Mouse (Mus musculus) adrenal gland (tissue): ENCODE data around the gene Prcd.

ENCODE experiments used
- intact Hi-C: fragments of 180-260 bp; cut with DNase I; formaldehyde crosslinking; loops from one replicate; pipeline ENCODE4 v1.15.1; 2025

Gene Prcd

DNA sequence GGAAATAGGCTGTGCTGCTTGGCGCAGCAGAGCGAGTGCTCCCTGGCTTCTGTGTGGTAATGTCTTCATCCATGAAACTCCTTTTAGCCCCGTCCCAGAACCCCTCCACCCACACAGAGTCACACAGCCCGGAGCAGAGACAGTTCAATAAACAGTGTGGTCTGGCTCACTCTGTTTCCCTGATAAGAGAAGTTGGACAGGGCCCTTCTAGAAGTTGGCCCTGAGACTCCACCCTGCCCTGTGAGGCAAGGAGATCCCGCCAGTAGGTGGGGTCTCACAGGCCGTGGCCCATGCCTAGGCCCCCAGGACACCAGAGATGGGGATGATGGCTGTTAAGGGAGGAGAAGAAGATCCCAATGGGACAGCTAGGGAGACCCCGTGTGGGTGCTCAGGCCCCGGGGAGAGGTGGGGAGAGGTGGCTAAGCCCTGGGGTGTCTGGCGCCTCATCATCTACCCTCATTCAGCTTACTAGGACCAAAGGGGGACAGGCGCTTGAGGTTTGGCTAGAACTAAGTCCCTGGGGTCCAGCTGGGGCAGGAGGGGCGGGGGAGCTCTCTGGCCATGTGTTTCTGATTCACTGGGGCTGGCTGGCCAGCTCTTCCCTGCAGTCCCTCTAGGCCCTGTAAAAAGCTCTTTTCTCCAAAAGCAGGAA lies 5.9 kb upstream of the Prcd start:
- intact Hi-C loops = no loop called here

GRCm38 (mm10) chr11:116648213-116648921 lies 5.0 kb upstream of the Prcd start:
- intact Hi-C loops = no loop called here

GRCm38 (mm10) chr11:116648976-116649375 lies 4.4 kb upstream of the Prcd start:
- intact Hi-C loops = no loop called here

DNA sequence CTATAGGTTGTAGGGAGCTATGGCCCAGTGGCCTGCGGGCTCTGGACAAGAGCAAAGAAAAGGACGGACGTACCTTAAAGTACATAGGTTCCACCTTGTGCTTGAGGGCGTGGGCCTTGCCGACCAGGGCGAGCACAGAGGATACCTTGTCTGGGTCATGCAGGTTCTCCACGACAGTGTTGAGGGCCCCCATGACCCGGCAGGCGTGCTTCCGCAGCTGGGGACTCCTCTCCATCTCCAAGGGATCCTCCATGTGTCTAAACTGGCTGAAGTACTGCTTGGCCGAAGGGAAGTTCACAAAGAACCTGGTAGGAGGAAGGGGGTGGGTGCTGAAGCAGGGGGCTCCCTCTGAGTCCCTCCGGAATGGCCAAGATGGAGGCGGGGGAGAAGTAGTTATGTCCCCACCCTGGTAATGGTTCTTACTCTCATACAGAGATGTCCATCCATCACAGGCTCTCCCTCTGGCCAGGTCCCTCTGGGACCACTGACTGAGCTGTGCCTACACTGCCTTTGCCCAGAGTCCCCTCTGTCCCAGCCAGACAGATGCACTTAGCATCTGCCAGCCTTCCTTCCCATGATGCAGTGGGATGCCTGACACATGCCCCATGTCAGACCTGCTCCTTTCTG lies 3.5 kb upstream of the Prcd start:
- intact Hi-C loops = no loop called here

DNA sequence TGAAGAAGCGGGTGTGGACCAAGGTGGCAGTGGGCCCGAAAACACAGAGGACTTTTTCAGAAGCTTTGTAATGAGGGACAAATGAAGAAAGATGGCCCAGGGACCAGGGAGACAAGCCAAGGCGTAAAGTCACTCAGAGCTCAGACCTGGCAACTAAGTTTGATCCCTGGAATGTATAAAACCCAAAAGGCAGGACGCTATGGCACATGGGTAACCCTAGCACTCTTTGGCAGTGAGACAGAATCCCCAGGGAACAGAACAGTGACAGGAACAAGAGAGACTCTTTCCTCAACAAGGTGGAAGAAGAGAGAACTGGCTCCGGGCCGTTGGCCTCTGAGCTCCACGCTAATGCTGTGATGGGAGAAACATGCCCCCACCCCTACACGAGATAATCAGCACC lies 2.5 kb upstream of the Prcd start:
- intact Hi-C loops = no loop called here

DNA sequence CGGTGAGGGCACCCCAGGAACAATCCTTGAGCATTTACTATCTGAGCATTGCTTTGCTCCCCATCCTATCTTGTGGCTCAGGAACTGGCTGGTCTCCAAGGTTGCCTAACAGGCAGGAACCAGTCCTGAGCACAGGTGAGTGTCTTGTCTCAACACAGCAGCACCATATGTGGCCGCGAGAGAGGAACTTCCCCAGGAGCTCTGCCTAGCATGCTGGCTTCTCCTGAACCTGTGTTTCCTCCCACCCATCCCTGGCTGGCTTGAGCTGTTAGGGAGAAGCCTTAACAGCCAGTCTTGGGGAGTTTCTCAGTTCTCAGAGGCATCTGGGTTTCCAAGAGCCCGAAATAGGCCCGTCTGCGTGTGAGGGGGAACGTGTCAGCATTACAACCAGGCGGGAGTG lies 2.0 kb upstream of the Prcd start:
- intact Hi-C loops = no loop called here

GRCm38 (mm10) chr11:116652330-116653098 lies 820 bp upstream of the Prcd start:
- intact Hi-C loops = no loop called here

DNA sequence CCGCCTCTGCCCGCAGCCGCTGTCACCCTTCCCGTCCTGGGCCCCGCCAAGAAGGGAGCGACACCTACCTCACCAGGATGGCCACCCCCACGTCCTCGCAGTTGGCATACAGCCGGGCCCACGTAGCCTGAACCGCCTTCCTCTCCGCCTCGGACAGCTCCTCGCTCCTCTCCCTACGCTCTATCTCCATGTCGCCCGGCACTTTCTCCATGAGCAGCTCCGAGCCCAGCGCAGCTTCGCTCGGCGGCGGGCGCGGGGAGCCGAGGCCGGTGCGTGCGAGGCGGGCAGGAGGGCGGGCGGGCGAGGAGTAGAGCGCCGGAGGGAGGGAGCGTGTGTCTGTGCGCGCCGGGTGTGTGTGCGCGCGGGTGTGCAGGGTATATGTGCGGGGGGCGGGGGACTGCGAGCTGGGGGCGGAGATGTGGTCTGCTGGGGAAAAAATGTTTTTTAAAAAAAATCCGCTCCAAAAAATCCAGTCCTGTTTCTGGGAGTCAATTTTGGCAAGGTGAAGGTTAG lies 431 bp downstream of the Prcd start:
- intact Hi-C loops = no loop called here

GRCm38 (mm10) chr11:116654255-116654821 lies 1.0 kb downstream of the Prcd start, which contains the start of gene Cygb:
Gene Cygb (minus strand): TSS chr11:116654313.
- intact Hi-C loops = no loop called here

GRCm38 (mm10) chr11:116656348-116657191 lies 3.2 kb downstream of the Prcd start:
- intact Hi-C loops = no loop called here

DNA sequence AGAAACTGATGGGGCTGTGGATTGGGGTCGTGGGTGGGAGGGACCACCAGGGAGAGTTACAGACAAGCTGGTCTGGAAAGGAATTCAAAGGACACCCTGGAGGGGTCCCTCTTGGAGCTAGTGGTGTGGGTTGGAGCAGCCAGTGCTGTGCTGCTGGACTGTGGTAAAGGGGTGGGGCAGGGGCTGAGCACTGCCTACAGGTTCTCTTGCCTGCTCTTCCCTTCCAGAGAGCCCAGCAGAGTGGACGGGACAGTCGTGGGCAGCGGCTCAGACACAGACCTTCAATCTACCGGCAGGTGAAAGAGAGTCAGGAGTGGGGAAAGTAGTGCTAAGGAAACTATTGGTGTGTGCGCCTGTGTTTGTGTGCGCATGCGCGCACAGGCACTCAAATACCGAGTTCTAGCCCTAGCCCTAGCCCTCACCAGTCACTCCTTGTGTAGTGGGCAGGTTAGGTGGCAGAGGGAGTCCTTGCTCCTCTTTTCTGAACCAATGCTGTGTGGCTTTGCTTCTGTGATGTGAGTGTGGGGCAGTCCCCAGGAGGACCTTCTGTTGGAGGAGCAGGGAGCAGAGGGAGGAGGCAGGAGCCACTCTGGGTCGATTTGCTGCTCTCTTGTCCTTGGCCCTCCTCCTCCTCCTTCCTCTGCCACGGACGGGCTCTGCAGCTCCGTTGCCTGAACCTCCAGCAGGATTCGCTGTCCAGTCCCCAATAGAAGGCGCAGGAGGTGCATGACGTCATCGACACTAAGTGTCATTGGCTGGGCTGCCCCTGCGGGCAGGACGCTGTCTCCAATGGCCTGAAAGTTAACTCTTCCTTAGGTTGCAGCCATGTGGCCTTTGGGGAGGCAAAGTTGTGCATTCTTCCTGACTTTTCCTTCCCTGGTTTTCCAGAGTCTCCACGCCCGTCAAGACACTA lies 4.2 kb downstream of the Prcd start:
- intact Hi-C loops = no loop called here

DNA sequence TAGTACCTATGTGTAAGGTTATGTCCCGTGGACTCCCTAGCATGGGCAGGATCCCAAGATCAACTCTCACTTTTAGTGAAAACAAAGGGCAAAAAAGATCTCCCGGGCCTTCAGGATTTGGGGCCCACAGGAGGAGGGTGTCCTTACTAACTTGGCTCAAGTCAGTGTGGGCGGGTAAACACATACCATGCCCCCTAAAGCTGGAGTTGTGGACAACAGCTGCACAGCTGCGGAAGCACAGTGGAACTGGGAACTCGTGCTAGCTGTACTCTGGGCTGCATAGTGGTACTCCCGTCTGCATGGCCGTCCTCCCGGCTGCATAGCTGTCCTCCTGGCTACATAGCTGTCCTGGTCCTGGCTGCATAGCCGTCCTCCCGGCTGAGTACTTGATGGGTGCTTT lies 4.9 kb downstream of the Prcd start:
- intact Hi-C loops = no loop called here

- intact Hi-C loops = no loop called here
These were observed 5.8 kb downstream of the Prcd start for GRCm38 (mm10) chr11:116659027-116659621.

DNA sequence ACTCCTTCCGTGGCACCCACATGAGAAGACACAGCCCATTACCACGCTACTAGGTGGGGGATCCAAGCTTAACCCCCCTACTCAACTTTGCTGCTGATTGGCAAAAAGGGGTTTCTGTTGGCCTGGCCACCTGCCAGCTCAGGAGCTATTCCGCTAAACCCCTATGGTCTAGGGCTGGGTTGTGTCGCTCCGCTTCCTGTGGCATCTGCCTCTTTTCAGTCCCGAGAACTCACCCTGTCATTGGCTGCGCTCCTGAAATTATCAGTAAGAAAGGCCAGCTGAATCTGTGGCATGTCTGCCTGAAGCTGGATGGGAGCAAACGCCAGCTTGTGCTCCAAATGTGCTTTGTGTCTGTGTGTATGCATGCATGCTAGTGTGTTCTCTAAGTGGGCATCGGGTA lies 6.8 kb downstream of the Prcd start:
- intact Hi-C loops = no loop called here

GRCm38 (mm10) chr11:116661291-116661947 lies 8.1 kb downstream of the Prcd start:
- intact Hi-C loops = no loop called here

GRCm38 (mm10) chr11:116661948-116662377 lies 8.6 kb downstream of the Prcd start:
- intact Hi-C loops = no loop called here

DNA sequence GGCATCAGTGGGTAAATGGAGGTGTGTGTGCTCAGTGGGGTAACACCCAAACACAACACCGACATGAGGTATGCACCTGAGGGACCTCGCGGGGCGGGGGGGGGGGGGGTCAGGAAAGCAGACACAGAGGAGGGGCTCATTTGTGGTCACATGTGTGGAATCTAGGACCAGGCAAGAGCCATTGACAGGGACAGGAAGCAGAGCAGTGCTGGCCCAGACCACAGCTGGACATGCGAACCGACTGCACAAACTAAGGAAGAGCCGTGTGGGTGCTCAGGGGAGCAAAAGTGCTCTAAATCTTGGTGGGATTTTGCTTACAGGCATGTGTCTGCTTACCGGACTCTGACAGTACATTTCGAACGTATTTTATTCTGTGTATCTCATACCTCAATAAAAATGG lies 12.0 kb downstream of the Prcd start:
- intact Hi-C loops = no loop called here

GRCm38 (mm10) chr11:116666566-116666965 lies 13.2 kb downstream of the Prcd start:
- intact Hi-C loops = no loop called here
